Mouse (Mus musculus): Measurements from ENCODE around the gene Diras2. TPM values are rescaled to one million over a fixed set of nuclear protein-coding genes. Genes with fewer than 3 reads are reported as not detected.

Gene Diras2
- total RNA-seq, 1 experiment = 0.76 TPM

- H3K9me3 ChIP-seq (ENCODE audit: control insufficient read depth, insufficient read depth, low read depth, low read length) = no peaks in the 10 kb centered on the region
- no peak overlapping the region for H3K9ac ChIP-seq (ENCODE audit: insufficient read depth, low read depth, low read length, poor library complexity, severe bottlenecking)
- TF ChIP-seq CHD2 (IDR thresholded peaks at IDR 0.05; ENCODE audit: low read depth, low read length) (no peak), HCFC1 (IDR thresholded peaks at IDR 0.05; ENCODE audit: borderline replicate concordance, insufficient read depth, low read length) (no peak), ZC3H11A (IDR thresholded peaks at IDR 0.05; ENCODE audit: borderline replicate concordance, low read depth, low read length) (no peak), MAFK (IDR thresholded peaks at IDR 0.05; ENCODE audit: insufficient read depth, low read depth, low read length) (no peak), ZNF384 (IDR thresholded peaks at IDR 0.05; ENCODE audit: low read depth, low read length) (no peak)
- DNase-seq (ENCODE audit: low read depth, low spot score) = no peak
- in situ Hi-C loops (cut with MboI; ENCODE audit: low sequenced_read_pairs in 2 of 2, unreplicated experiment in 2 of 2) = no loop called here
- H3K4me3 ChIP-seq (ENCODE audit: insufficient read depth in 1 of 2, low read depth in 1 of 2, low read length in 2 of 2, poor library complexity in 1 of 2, severe bottlenecking in 1 of 2) = no peak overlapping the region
- no peak overlapping the region for H3K27ac ChIP-seq (ENCODE audit: insufficient read depth, low read depth, low read length, poor library complexity, severe bottlenecking)
- H3K4me1 ChIP-seq (ENCODE audit: control insufficient read depth in 2 of 2, insufficient read depth in 2 of 2, low read length in 2 of 2, poor library complexity in 1 of 2) = peaks cover 0 to 3% of the 10 kb centered on the region in 2 experiments; a peak in 1 of 4 replicates
- no peaks in the 10 kb centered on the region for H3K36me3 ChIP-seq (ENCODE audit: control insufficient read depth, insufficient read depth, low read length, poor library complexity, severe bottlenecking)
Measured at GRCm38 (mm10) chr13:52551275-52551674, 20.2 kb upstream of the Diras2 start.

DNA sequence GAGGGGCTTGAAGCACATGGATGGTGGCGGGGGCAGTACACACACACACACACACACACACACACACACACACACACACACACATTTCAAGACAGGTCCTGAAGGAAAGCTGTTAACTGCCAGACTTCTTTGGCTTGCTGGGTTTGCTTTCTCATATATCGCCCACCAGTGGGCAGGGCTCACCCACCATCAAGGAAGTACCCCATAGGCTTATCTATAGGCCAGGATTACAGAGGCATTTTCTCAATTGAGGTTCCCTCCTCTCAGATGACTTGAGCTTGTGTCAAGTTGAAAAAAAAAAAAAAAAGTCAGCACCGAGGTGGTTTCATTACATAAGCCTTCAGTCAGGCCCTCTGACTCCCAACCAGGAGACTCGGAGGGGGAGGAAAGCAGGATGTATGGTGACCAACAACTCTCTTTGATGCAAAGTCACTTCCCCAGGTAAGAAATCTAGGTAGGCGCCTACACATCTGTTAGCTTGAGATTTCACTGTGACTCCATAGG lies 19.7 kb upstream of the Diras2 start:
- Histone ChIP-seq H3K27ac (ENCODE audit: insufficient read depth, low read depth, low read length, poor library complexity, severe bottlenecking) (no peak overlapping the region), H3K9me3 (ENCODE audit: control insufficient read depth, insufficient read depth, low read depth, low read length) (no peaks in the 10 kb centered on the region), H3K4me3 (ENCODE audit: insufficient read depth in 1 of 2, low read depth in 1 of 2, low read length in 2 of 2, poor library complexity in 1 of 2, severe bottlenecking in 1 of 2) (no peak overlapping the region), H3K4me1 (ENCODE audit: control insufficient read depth in 2 of 2, insufficient read depth in 2 of 2, low read length in 2 of 2, poor library complexity in 1 of 2) (peaks cover 0 to 3% of the 10 kb centered on the region in 2 experiments; a peak in 1 of 4 replicates), H3K9ac (ENCODE audit: insufficient read depth, low read depth, low read length, poor library complexity, severe bottlenecking) (no peak overlapping the region), H3K36me3 (ENCODE audit: control insufficient read depth, insufficient read depth, low read length, poor library complexity, severe bottlenecking) (no peaks in the 10 kb centered on the region)
- DNase-seq (ENCODE audit: low read depth, low spot score) = no peak
- in situ Hi-C loops (cut with MboI; ENCODE audit: low sequenced_read_pairs in 2 of 2, unreplicated experiment in 2 of 2) = no loop called here
- no peak for TF ChIP-seq HCFC1 (IDR thresholded peaks at IDR 0.05; ENCODE audit: borderline replicate concordance, insufficient read depth, low read length)
- no peak for TF ChIP-seq MAFK (IDR thresholded peaks at IDR 0.05; ENCODE audit: insufficient read depth, low read depth, low read length)
- no peak for TF ChIP-seq CHD2 (IDR thresholded peaks at IDR 0.05; ENCODE audit: low read depth, low read length)
- no peak for TF ChIP-seq ZC3H11A (IDR thresholded peaks at IDR 0.05; ENCODE audit: borderline replicate concordance, low read depth, low read length)
- no peak for TF ChIP-seq ZNF384 (IDR thresholded peaks at IDR 0.05; ENCODE audit: low read depth, low read length)

- TF ChIP-seq MAFK (IDR thresholded peaks at IDR 0.05; ENCODE audit: insufficient read depth, low read depth, low read length) = no peak
- no peak for TF ChIP-seq HCFC1 (IDR thresholded peaks at IDR 0.05; ENCODE audit: borderline replicate concordance, insufficient read depth, low read length)
- no peak for TF ChIP-seq ZC3H11A (IDR thresholded peaks at IDR 0.05; ENCODE audit: borderline replicate concordance, low read depth, low read length)
- TF ChIP-seq CHD2 (IDR thresholded peaks at IDR 0.05; ENCODE audit: low read depth, low read length) = no peak
- no peak for TF ChIP-seq ZNF384 (IDR thresholded peaks at IDR 0.05; ENCODE audit: low read depth, low read length)
- in situ Hi-C loops (cut with MboI; ENCODE audit: low sequenced_read_pairs in 2 of 2, unreplicated experiment in 2 of 2) = loop anchor here in 1 of 2 experiments (25.0 kb wide), 2 partner anchors 284 to 709 kb away; partner anchors contain the start of gene Gadd45g
- Histone ChIP-seq H3K36me3 (ENCODE audit: control insufficient read depth, insufficient read depth, low read length, poor library complexity, severe bottlenecking) (no peaks in the 10 kb centered on the region), H3K27ac (ENCODE audit: insufficient read depth, low read depth, low read length, poor library complexity, severe bottlenecking) (no peak overlapping the region), H3K9me3 (ENCODE audit: control insufficient read depth, insufficient read depth, low read depth, low read length) (no peaks in the 10 kb centered on the region), H3K9ac (ENCODE audit: insufficient read depth, low read depth, low read length, poor library complexity, severe bottlenecking) (no peak overlapping the region), H3K4me1 (ENCODE audit: control insufficient read depth in 2 of 2, insufficient read depth in 2 of 2, low read length in 2 of 2, poor library complexity in 1 of 2) (no peaks in the 10 kb centered on the region), H3K4me3 (ENCODE audit: insufficient read depth in 1 of 2, low read depth in 1 of 2, low read length in 2 of 2, poor library complexity in 1 of 2, severe bottlenecking in 1 of 2) (no peak overlapping the region)
- DNase-seq (ENCODE audit: low read depth, low spot score) = no peak
Measured at GRCm38 (mm10) chr13:52546288-52546687, 15.2 kb upstream of the Diras2 start.

- Histone ChIP-seq H3K4me3 (ENCODE audit: insufficient read depth in 1 of 2, low read depth in 1 of 2, low read length in 2 of 2, poor library complexity in 1 of 2, severe bottlenecking in 1 of 2) (no peak overlapping the region), H3K36me3 (ENCODE audit: control insufficient read depth, insufficient read depth, low read length, poor library complexity, severe bottlenecking) (no peaks in the 10 kb centered on the region), H3K4me1 (ENCODE audit: control insufficient read depth in 2 of 2, insufficient read depth in 2 of 2, low read length in 2 of 2, poor library complexity in 1 of 2) (peaks cover 0 to 4% of the 10 kb centered on the region in 2 experiments; a peak in 1 of 4 replicates), H3K9ac (ENCODE audit: insufficient read depth, low read depth, low read length, poor library complexity, severe bottlenecking) (no peak overlapping the region), H3K27ac (ENCODE audit: insufficient read depth, low read depth, low read length, poor library complexity, severe bottlenecking) (no peak overlapping the region), H3K9me3 (ENCODE audit: control insufficient read depth, insufficient read depth, low read depth, low read length) (no peaks in the 10 kb centered on the region)
- TF ChIP-seq HCFC1 (IDR thresholded peaks at IDR 0.05; ENCODE audit: borderline replicate concordance, insufficient read depth, low read length) = no peak
- no peak for TF ChIP-seq CHD2 (IDR thresholded peaks at IDR 0.05; ENCODE audit: low read depth, low read length)
- TF ChIP-seq MAFK (IDR thresholded peaks at IDR 0.05; ENCODE audit: insufficient read depth, low read depth, low read length) = no peak
- no peak for TF ChIP-seq ZNF384 (IDR thresholded peaks at IDR 0.05; ENCODE audit: low read depth, low read length)
- no peak for TF ChIP-seq ZC3H11A (IDR thresholded peaks at IDR 0.05; ENCODE audit: borderline replicate concordance, low read depth, low read length)
- in situ Hi-C loops (cut with MboI; ENCODE audit: low sequenced_read_pairs in 2 of 2, unreplicated experiment in 2 of 2) = loop anchor here in 1 of 2 experiments (25.0 kb wide), 2 partner anchors 280 to 705 kb away; partner anchors contain the start of gene Gadd45g
- no peak for DNase-seq (ENCODE audit: low read depth, low spot score)
Measured at GRCm38 (mm10) chr13:52542636-52543035, 11.6 kb upstream of the Diras2 start.

All from ES-E14 (cell line).